Mouse (Mus musculus) lung, adult 2 months (tissue): ENCODE results near the gene Col15a1.

Source experiments
- CTCF ChIP-seq: fragments of 200-500 bp; IDR thresholded peaks from 2 replicates; pipeline ENCODE4 v1.5.1; 2011; ENCODE audit warnings: mild to moderate bottlenecking, low read length, control low read depth; ENCODE audit not compliant: insufficient read depth
- POLR2A ChIP-seq: fragments of 200-500 bp; IDR thresholded peaks from 2 replicates; pipeline ENCODE4 v1.6.1; 2011; ENCODE audit warnings: low read depth, mild to moderate bottlenecking, control low read depth, low read length, borderline replicate concordance; ENCODE audit errors: extremely low read depth

DNA sequence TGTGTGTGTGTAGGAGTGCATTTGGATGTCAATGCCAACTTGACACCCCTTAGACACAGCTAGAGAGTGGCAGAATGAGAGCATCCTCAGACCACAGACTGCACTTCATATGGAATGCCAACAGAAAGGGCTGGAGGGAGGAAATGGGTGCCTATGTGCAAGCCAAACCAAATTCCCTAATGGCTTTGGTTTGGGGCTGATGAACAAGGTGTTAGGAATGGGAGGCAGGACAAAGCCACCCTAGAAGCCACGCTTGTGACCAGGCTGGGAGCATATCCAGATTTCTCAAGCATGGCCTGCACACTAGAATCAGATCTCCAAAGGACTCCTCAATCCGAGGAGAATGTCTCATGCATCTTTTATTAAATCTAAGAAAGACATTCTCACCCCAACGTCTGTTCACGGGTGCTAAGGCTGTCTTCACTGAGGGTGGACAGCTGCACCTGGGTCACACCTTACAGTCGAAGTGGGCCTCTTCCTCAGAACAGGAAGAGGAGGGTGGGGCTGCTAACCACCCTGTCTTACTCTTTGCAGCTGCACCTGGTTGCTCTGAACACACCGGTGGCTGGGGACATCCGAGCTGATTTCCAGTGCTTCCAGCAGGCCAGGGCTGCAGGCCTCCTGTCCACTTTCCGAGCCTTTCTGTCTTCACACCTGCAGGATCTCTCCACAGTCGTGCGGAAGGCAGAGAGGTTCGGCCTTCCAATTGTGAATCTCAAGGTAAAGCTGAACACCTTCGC, 102.1 kb downstream of the Col15a1 start:
- TF ChIP-seq CTCF (no peak), POLR2A (no peak)
